Mouse (Mus musculus): ENCODE measurements around the gene Prl2c5.
"Not testable (repeated sequence)": the region's sequence is repeated elsewhere in the genome, so short reads cannot be mapped to it uniquely, and the experiment has no call there.

GRCm38 (mm10) chr13:13211168-13211567 lies 28.7 kb downstream of the Prl2c5 start:
- TF ChIP-seq CTCF (IDR thresholded peaks at IDR 0.05; ENCODE audit: borderline replicate concordance, control insufficient read depth, extremely low read depth, insufficient read depth, low read length, poor library complexity); POLR2A (IDR thresholded peaks at IDR 0.05; ENCODE audit: control insufficient read depth, extremely low read depth, insufficient read depth, low read length, poor library complexity): not testable (repeated sequence)
